12 mouse cellular contexts compared by ENCODE assay signal in the genomic region with DNA sequence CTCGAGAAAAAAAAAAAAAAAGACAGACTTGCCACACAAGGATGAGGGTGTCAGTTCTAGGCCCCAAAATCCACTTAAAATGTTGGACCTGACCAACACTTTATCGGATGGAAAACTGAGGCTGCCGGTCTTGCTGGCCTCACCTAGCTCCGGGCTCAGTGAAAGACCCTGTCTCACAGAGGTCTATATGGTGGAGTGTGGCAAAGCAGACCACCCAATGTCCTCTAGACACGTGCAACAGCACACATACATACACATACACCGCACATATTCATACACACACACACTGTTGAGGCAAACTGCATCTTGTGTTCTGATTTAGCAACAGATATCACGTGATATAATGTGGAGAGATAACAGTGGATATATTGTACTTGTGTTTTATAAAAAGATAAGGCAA. TPM values are rescaled to one million over a fixed set of nuclear protein-coding genes. Genes with fewer than 3 reads are reported as not detected.
DNase-seq lines count a peak whose midpoint lies in the region; ATAC-seq and TF ChIP-seq lines count a peak whose summit lies in the region.
"Had no signal": no experiment of that assay in that cellular context is flagged by ENCODE, and none has a peak within 500 bp of the region (broad histone marks: within the 10 kb centered on the region; RNA-seq: fewer than 3 reads in every experiment).

No protein-coding gene starts in this region.

- ATAC-seq in heart, embryonic 14.5 days (ENCODE audit: insufficient number of reproducible peaks, insufficient read depth, low FRiP score, low read depth) = no peak
- no peak for ATAC-seq in forebrain, embryonic 16.5 days
- ATAC-seq in liver, embryonic 14.5 days (ENCODE audit: insufficient read depth) = no peak
- ATAC-seq: CD4-positive, CD25-positive, alpha-beta regulatory T cell, adult 4 months had no signal

- H3K4me2 ChIP-seq in heart, embryonic 14.5 days (ENCODE audit: low read length) = peak overlapping the region; percentile 69
- peak overlapping the region; percentile 52 for H3K4me2 ChIP-seq in forebrain, embryonic 16.5 days (ENCODE audit: low read length)
- H3K4me2 ChIP-seq in liver, embryonic 14.5 days (ENCODE audit: low read depth) = peak overlapping the region; percentile 62; the same call in 1 of the 2 replicates

- 54% methylated on average over 7 of the region's 7 CpGs for WGBS in heart, embryonic 14.5 days
- 41% methylated on average over 7 of the region's 7 CpGs for WGBS in forebrain, embryonic 16.5 days
- 58% methylated on average over 7 of the region's 7 CpGs for WGBS in liver, embryonic 14.5 days (ENCODE audit: insufficient replicate concordance)

- H3K4me3 ChIP-seq in heart, embryonic 14.5 days (ENCODE audit: control insufficient read depth in 1 of 2, insufficient read depth in 1 of 2, low read depth in 1 of 2, low read length in 2 of 2) = peak overlapping the region in 1 of 2 experiments; percentile 32; a peak in 2 of 4 replicates
- peak overlapping the region; percentile 48 for H3K4me3 ChIP-seq in E14TG2a.4 (replicated peaks; ENCODE audit: low read length)
- no peak overlapping the region for H3K4me3 ChIP-seq in forebrain, embryonic 16.5 days (replicated peaks; ENCODE audit: low read length)
- no peak overlapping the region; a peak in 1 of 4 replicates for H3K4me3 ChIP-seq in liver, embryonic 14.5 days (ENCODE audit: insufficient read depth in 1 of 2, low read depth in 2 of 2, low read length in 2 of 2)
- H3K4me3 ChIP-seq: myocyte had no signal

- no peaks in the 10 kb centered on the region; a peak in 1 of 4 replicates for H3K4me1 ChIP-seq in heart, embryonic 14.5 days (ENCODE audit: control insufficient read depth in 2 of 2, insufficient read depth in 2 of 2, low read length in 2 of 2)
- H3K4me1 ChIP-seq in E14TG2a.4 (replicated peaks; ENCODE audit: low read depth, low read length) = peaks cover 48% of the 10 kb centered on the region
- H3K4me1 ChIP-seq in forebrain, embryonic 16.5 days (replicated peaks; ENCODE audit: control insufficient read depth, insufficient read depth, low read length) = peaks cover 5% of the 10 kb centered on the region
- H3K4me1 ChIP-seq in liver, embryonic 14.5 days (replicated peaks; ENCODE audit: control insufficient read depth in 2 of 2, insufficient read depth in 2 of 2, low read length in 1 of 2) = peaks cover 0 to 6% of the 10 kb centered on the region in 2 experiments; a peak in 3 of 4 replicates

- TF ChIP-seq CTCF in E14TG2a.4 (conservative IDR thresholded peaks at IDR 0.05; ENCODE audit: low read length) = no peak
- TF ChIP-seq CTCF in liver, embryonic 14.5 days (IDR thresholded peaks at IDR 0.05; ENCODE audit: low read depth) = no peak

- TF ChIP-seq EP300 in liver, embryonic 14.5 days (IDR thresholded peaks at IDR 0.05; ENCODE audit: low read depth) = no peak

- no peak overlapping the region for H3K27ac ChIP-seq in heart, embryonic 14.5 days (replicated peaks in 1 of 2; ENCODE audit: control insufficient read depth in 1 of 2, insufficient read depth in 1 of 2, low read depth in 2 of 2, low read length in 2 of 2)
- H3K27ac ChIP-seq in forebrain, embryonic 16.5 days (ENCODE audit: low read length) = no peak overlapping the region
- H3K27ac ChIP-seq in liver, embryonic 14.5 days = no peak overlapping the region

- H3K9me3 ChIP-seq in heart, embryonic 14.5 days (ENCODE audit: control insufficient read depth, low read length) = 0 out of 2 replicates have a peak, but pooled peaks cover 3% of the 10 kb centered on the region
- no peaks in the 10 kb centered on the region for H3K9me3 ChIP-seq in E14TG2a.4 (ENCODE audit: low read length)
- H3K9me3 ChIP-seq in forebrain, embryonic 16.5 days (ENCODE audit: control insufficient read depth, low read length) = no peaks in the 10 kb centered on the region; the same call in 1 of the 2 replicates
- H3K9me3 ChIP-seq in liver, embryonic 14.5 days (ENCODE audit: control insufficient read depth, low read length) = no peaks in the 10 kb centered on the region

- no peaks in the 10 kb centered on the region for H3K27me3 ChIP-seq in heart, embryonic 14.5 days (ENCODE audit: control insufficient read depth, insufficient read depth, low read length)
- H3K27me3 ChIP-seq in E14TG2a.4 (ENCODE audit: insufficient read depth, low read length) = peaks cover 15% of the 10 kb centered on the region
- no peaks in the 10 kb centered on the region for H3K27me3 ChIP-seq in forebrain, embryonic 16.5 days (replicated peaks; ENCODE audit: control insufficient read depth, insufficient read depth, low read length)
- no peaks in the 10 kb centered on the region for H3K27me3 ChIP-seq in liver, embryonic 14.5 days (ENCODE audit: control insufficient read depth, insufficient read depth, low read length)

- no peak for DNase-seq in heart, adult 18-20 months
- no peak for DNase-seq in liver, embryonic 14.5 days (ENCODE audit: low read depth in 3 of 3, low spot score in 3 of 3)
- DNase-seq in right cerebral cortex, postnatal 4 days = no peak
- DNase-seq in adrenal gland, postnatal 14 days = no peak
- no peak for DNase-seq in thymus, postnatal 36 days
- DNase-seq: cerebellum, adult 2 months; kidney, adult 11 months had no signal

- H3K9ac ChIP-seq in heart, embryonic 14.5 days (ENCODE audit: low read length) = peak overlapping the region; percentile 64
- no peak overlapping the region for H3K9ac ChIP-seq in forebrain, embryonic 16.5 days (replicated peaks; ENCODE audit: low read depth, low read length)
- H3K9ac ChIP-seq in liver, embryonic 14.5 days (replicated peaks) = no peak overlapping the region

- H3K36me3 ChIP-seq in heart, embryonic 14.5 days (ENCODE audit: control insufficient read depth, insufficient read depth, low read length) = no peaks in the 10 kb centered on the region
- no peaks in the 10 kb centered on the region for H3K36me3 ChIP-seq in E14TG2a.4 (ENCODE audit: insufficient read depth, low read length)
- H3K36me3 ChIP-seq in forebrain, embryonic 16.5 days (ENCODE audit: control insufficient read depth, insufficient read depth) = no peaks in the 10 kb centered on the region
- H3K36me3 ChIP-seq in liver, embryonic 14.5 days (replicated peaks; ENCODE audit: control insufficient read depth, insufficient read depth, low read depth) = no peaks in the 10 kb centered on the region

RNA-seq across cellular contexts. Expression of a gene that starts 15.9 kb away (rescaled TPM):
- polyA plus RNA-seq in heart, embryonic 14.5 days (2014; fragmentation: Nextera tagmentation; extraction: Ambion mirVana) = 9.8 and 9.9 TPM in 2 replicates
- total RNA-seq in heart, adult 18-20 months (2021) = 1 to 10 TPM; 3.8 to 4.1 TPM
- 5.0 and 6.0 TPM in 2 replicates for polyA plus RNA-seq in forebrain, embryonic 16.5 days (2015; fragmentation: Nextera tagmentation; extraction: Ambion mirVana)
- 5.8 and 14.1 TPM in 2 replicates for polyA plus RNA-seq in liver, embryonic 14.5 days (2012; rRNA removed)
- polyA plus RNA-seq in liver, embryonic 14.5 days (2014; fragmentation: Nextera tagmentation; extraction: Ambion mirVana) = 8.6 and 8.9 TPM in 2 replicates
- 20.8 and 21.2 TPM in 2 replicates for total RNA-seq in adrenal gland, postnatal 14 days (2021)

RNA-seq across cellular contexts. Expression of a gene that starts 22.4 kb away (rescaled TPM):
- polyA plus RNA-seq in heart, embryonic 14.5 days (2014; fragmentation: Nextera tagmentation; extraction: Ambion mirVana) = 15.6 and 15.8 TPM in 2 replicates
- 1 to 10 TPM; 9.0 to 9.1 TPM for total RNA-seq in heart, adult 18-20 months (2021)
- 44.4 and 52.2 TPM in 2 replicates for polyA plus RNA-seq in forebrain, embryonic 16.5 days (2015; fragmentation: Nextera tagmentation; extraction: Ambion mirVana)
- 5.2 and 5.8 TPM in 2 replicates for polyA plus RNA-seq in liver, embryonic 14.5 days (2012; rRNA removed)
- 13.2 and 14.1 TPM in 2 replicates for polyA plus RNA-seq in liver, embryonic 14.5 days (2014; fragmentation: Nextera tagmentation; extraction: Ambion mirVana)
- total RNA-seq in adrenal gland, postnatal 14 days (2021) = 12.7 and 14.0 TPM in 2 replicates
